Mouse (Mus musculus) heart, postnatal 4 days (tissue): ENCODE results near the gene Chmp4b. TPM values are rescaled to one million over a fixed set of nuclear protein-coding genes. Genes with fewer than 3 reads are reported as not detected.
A peak's percentile ranks its signal among the peaks of the same experiment; 100 is the strongest.

Experiments used
- DNase-seq: peaks from one replicate; pipeline ENCODE4 v3.0.0; 2021
- total RNA-seq, 2 experiments: library from RNA; stranded (reverse); gene quantifications; 2 replicates each; pipeline ENCODE4 v1.2.3; 2021

Chmp4b gene
- total RNA-seq, 2 experiments from 2014 or later = 133 to 134 TPM

DNA sequence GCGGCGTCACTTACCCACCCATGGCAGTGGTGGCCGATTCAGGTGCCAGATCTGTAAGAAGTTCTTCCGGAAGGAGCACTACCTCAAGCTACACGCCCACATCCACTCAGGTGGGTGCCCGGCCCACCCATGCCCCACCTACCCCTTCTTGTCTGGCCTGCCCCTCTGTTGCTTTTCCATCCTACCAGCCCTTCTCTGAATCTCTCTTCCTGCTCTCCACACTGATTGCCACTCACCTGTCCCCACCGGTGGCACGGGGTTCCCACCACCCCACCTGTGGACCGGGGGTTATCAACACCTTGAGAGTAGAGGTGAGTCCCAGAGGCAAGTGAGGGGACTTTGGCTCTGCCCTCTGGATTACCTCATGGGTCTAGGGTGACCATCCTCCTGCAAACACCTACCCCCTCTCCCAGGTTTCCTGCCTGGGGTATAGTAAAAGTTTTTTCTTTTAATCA, 9.5 kb upstream of the Chmp4b start:
- DNase-seq = no peak

GRCm38 (mm10) chr2:154642712-154643385, 8.7 kb upstream of the Chmp4b start:
- no peak for DNase-seq

- DNase-seq = peak; percentile 44
Observed at GRCm38 (mm10) chr2:154646634-154647033, 4.9 kb upstream of the Chmp4b start.

- DNase-seq = no peak
Observed at GRCm38 (mm10) chr2:154648086-154648485, 3.4 kb upstream of the Chmp4b start.

DNA sequence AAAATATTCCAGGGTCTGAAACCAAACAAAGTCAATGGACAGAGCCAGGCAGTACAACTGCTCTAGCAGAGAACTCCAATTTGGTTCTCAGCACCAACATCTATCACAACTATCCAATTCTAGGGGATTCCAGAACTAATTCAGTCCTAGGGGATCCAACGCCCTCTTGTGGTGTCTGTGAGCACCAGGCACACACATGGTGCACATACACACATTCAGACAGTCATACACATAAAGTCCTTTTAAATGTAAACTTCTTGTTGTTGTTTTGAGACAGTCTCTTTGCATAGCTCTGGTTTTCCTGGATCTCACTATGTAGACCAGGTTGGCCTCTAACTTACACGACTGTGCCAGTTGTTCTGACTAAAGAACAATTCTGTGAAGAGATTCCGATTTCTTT, 1.1 kb upstream of the Chmp4b start:
- no peak for DNase-seq

- no peak for DNase-seq
Observed at GRCm38 (mm10) chr2:154654976-154655375, 3.5 kb downstream of the Chmp4b start.

- no peak for DNase-seq
Observed at GRCm38 (mm10) chr2:154655878-154656414, 4.4 kb downstream of the Chmp4b start.

GRCm38 (mm10) chr2:154656710-154657485, 5.4 kb downstream of the Chmp4b start:
- peak; percentile 97 for DNase-seq

- peak; percentile 29 for DNase-seq
Observed at GRCm38 (mm10) chr2:154657486-154658237, 6.2 kb downstream of the Chmp4b start.

GRCm38 (mm10) chr2:154659070-154659469, 7.6 kb downstream of the Chmp4b start:
- no peak for DNase-seq

DNA sequence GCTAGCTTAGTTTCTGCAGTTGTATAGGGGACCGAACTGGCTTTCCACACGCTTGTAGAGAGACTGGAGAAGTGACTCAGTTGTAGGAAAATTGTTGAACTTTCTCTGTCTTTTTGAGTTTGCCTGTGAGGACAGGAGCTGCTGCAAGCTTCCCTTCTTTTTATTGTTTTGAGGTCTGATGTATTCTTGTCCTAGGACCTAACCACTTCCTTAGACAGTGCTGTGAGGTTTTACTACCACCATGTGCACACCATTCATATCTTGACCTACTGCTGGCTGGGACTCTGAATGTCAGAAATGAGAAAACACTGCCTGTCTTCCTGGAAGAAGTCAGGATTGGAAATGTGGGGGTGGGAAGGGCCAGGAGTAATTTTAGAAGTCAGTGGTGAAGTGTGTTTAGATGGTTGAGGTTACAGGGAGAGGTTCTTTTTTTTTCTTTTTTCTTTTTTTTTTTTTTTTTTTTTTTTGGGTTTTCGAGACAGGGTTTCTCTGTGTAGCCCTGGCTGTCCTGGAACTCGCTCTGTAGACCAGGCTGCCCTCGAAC, 8.1 kb downstream of the Chmp4b start:
- DNase-seq = no peak

- DNase-seq = no peak
Observed at GRCm38 (mm10) chr2:154668680-154669079, 17.2 kb downstream of the Chmp4b start.

GRCm38 (mm10) chr2:154670106-154670505, 18.6 kb downstream of the Chmp4b start:
- DNase-seq = no peak

DNA sequence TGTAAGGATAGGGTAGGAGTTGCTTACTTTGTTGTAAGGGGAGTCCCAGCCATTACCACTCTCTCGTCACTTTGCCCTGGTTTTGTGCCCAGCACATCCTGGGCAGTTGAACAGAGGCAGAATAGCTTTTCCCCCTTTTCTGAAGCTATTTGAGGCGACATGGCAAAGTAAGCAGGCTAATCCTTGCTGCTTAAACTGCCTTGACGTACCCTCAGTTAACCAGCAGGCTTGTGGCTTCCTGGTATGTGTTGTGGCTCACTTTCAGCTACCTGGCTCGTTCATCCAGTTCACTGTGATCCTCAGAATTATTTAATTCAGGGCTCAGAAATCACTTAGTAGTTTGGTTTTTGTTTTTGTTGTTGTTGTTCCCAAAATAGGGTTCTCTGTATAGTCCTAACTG, 19.2 kb downstream of the Chmp4b start:
- DNase-seq = no peak

DNA sequence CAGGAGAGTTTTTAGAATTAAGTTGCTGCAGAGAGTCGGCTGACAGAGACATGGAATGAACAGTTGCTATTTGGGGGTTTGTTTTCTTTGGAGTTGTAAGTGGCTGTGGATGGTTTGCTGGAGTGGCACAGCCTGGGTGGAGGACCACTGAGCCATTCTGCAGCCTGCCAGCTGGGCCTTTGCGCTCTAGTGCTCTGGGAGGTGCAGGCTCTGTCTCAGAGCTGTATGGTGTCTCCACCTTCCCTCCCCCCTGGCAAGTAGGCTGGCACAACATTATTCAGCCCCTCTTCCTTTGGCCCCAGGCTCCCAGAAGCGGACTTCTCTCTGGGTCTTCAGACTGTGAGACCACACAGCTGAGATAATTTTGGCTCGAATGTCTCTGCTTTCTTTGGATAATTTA, 22.5 kb downstream of the Chmp4b start:
- DNase-seq = no peak

DNA sequence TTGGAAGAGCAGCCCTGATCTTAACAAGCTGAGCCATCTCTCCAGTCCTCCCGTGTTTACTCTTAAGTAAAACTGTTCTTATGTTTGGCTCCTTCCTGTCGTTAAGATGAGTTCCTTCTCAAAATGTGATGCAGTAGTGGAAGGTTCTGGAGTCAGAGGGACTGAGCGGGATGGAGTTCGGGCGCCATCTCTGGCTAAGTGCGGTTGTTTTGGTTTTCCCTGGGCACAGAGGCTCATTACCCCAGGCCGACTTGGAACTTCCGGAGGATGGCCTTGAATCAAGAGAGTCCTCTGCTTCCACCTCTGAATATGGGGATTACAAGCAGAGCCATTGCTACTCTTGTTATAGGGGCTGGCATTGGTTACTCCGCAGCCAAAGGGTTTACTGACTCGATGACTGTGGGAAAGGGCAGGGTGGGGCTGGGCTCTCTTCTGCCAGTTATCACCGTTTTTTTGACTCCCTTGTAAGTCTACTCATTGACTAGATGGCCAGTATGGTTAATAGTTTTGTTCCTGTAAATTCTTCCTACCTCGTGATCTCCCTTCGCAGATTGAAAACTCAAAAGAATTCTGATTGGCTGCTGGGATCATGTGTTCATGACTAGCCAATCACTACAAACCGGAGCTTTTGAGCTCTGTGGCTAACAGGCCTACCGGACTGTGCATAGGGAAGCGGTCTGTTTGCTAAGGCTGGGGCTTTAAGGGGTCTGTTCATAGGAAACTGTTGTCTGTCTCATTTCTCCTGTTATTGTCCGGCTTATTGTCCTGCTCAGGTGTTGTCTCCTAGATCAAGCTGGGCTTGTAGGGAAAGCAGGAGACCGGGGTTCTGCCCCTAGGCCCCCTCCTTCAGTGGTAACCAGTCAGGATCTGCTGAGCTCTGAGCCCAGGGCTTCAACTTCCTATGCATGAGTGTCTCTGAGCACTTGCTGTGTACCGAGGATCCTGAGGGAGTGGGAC, 25.4 kb downstream of the Chmp4b start:
- DNase-seq = peak; percentile 52

GRCm38 (mm10) chr2:154677651-154678139, 26.2 kb downstream of the Chmp4b start:
- peak; percentile 83 for DNase-seq

- no peak for DNase-seq
Observed at GRCm38 (mm10) chr2:154678995-154679394, 27.5 kb downstream of the Chmp4b start.

DNA sequence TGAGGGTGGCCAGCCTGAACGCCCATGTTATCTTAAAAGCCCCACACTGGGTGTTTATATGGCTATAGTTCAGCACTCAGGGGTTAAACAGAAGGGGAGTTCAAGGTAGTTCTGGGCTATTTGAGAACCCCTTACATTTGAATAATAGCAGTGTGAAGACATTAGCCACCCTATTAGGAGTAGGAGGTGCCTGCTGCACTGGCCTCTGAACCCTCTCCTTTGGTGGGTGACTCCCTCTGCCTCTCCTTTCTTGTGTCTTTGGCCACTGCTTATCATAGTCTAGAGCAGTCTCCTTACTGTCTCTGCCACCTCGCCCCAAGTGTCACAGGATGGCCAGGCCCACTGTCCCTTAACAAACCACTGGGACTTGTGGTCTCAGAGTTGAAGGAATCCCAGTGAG, 28.8 kb downstream of the Chmp4b start:
- DNase-seq = no peak

DNA sequence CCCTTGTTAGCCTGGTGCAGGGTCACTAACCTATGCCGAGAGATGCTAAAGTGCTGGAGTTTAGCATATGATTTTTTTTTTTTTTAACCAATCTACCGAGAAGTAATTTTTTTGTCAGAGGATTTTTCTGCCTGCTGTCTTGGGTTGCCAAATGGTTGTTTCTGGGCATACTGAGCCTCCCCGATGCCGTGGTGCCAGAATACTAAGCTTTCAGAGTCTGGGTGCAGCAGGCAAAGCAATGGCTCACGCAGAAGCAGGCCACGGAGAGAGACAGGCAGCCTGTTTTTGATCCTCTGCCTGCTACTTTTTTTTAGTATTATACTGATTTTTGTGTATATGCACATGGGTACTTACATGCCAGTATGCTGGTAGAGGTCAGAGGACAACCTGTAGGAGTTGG, 29.4 kb downstream of the Chmp4b start:
- no peak for DNase-seq

GRCm38 (mm10) chr2:154682712-154683111, 31.2 kb downstream of the Chmp4b start:
- DNase-seq = no peak
